Mouse (Mus musculus) c-Kit-negative CD71-positive TER-119-positive erythroid progenitor cells, embryonic 14.5 days (primary cell): Measurements from ENCODE around the gene Rnf103.
A peak's percentile ranks its signal among the peaks of the same experiment; 100 is the strongest.

Source experiments
- DNase-seq: peaks from one replicate; pipeline ENCODE4 v3.0.0-alpha.2; 2013; ENCODE audit warnings: low read depth, low spot score

Rnf103 gene

GRCm38 (mm10) chr6:71492136-71492535 lies 1.6 kb upstream of the Rnf103 start:
- no peak for DNase-seq

GRCm38 (mm10) chr6:71492756-71493674 lies 679 bp upstream of the Rnf103 start:
- DNase-seq, result no peak

GRCm38 (mm10) chr6:71494341-71495020 lies 787 bp downstream of the Rnf103 start:
- peak; percentile 47 for DNase-seq

- DNase-seq, result no peak
These were observed 6.9 kb downstream of the Rnf103 start for GRCm38 (mm10) chr6:71500575-71500974.

- no peak for DNase-seq
These were observed 9.3 kb downstream of the Rnf103 start for GRCm38 (mm10) chr6:71503001-71503400.

- DNase-seq, result no peak
These were observed 10.0 kb downstream of the Rnf103 start for GRCm38 (mm10) chr6:71503670-71504069.

GRCm38 (mm10) chr6:71504091-71504490 lies 10.4 kb downstream of the Rnf103 start:
- no peak for DNase-seq

GRCm38 (mm10) chr6:71505671-71506070 lies 12.0 kb downstream of the Rnf103 start:
- DNase-seq, result no peak

- no peak for DNase-seq
These were observed 25.8 kb downstream of the Rnf103 start for GRCm38 (mm10) chr6:71519476-71519875.

GRCm38 (mm10) chr6:71525556-71525955 lies 31.9 kb downstream of the Rnf103 start:
- no peak for DNase-seq

- DNase-seq, result no peak
These were observed 33.4 kb downstream of the Rnf103 start for GRCm38 (mm10) chr6:71527056-71527455.

- DNase-seq, result no peak
These were observed 34.1 kb downstream of the Rnf103 start for GRCm38 (mm10) chr6:71527826-71528225.

- DNase-seq, result no peak
These were observed 36.5 kb downstream of the Rnf103 start for GRCm38 (mm10) chr6:71530176-71530575.

GRCm38 (mm10) chr6:71537286-71537685 lies 43.6 kb downstream of the Rnf103 start:
- DNase-seq, result no peak

GRCm38 (mm10) chr6:71543686-71544499 lies 50.2 kb downstream of the Rnf103 start, which contains the start of gene Chmp3:
Gene Chmp3, plus strand, starts transcription at chr6:71543797.
- peak; percentile 97 for DNase-seq

- no peak for DNase-seq
These were observed 61.8 kb downstream of the Rnf103 start for GRCm38 (mm10) chr6:71555507-71555951.

GRCm38 (mm10) chr6:71556826-71557225 lies 63.1 kb downstream of the Rnf103 start:
- no peak for DNase-seq
